Comparison of ENCODE assay signal across 11 mouse cellular contexts in the genomic region with DNA sequence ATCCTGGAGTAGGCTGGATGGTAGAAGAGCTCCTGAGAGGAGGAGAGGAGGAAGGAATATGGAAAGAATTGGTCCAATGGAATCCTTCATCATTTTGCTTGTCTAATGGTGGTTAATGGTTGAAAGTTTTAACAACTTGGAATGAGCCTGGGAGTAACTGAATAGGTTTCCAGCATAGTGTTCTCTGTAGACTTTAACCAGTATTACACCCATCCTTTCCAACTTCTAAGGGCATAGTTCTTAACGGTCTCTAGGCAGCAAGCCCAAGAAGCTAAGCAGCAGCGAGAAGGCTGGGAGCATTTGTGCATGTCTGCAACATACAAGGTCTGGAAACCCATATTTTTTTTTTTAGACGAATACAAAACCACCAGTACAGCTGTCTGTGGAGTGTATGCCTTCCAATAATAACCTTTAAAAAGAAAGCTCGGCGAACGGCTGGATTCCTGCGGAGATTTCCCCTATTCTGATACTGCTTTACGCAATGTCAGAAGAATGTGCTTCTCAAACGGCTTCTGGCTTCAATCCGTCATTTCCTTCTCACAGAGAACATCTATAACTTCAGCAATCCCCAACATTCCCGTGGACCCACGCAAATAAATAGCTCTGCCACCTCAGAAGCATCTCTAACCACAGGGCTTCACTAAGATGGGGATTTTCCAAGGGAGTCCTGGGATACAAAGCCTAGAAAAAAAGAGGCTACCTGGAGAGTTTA. TPM values are rescaled to one million over a fixed set of nuclear protein-coding genes. Genes with fewer than 3 reads are reported as not detected.
DNase-seq lines count a peak whose midpoint lies in the region; ATAC-seq and TF ChIP-seq lines count a peak whose summit lies in the region.
"Had no signal": no experiment of that assay in that cellular context is flagged by ENCODE, and none has a peak within 500 bp of the region (broad histone marks: within the 10 kb centered on the region; RNA-seq: fewer than 3 reads in every experiment).

No protein-coding gene starts in this region.

- H3K36me3 ChIP-seq in forebrain, postnatal 0 days (ENCODE audit: insufficient read depth): no peaks in the 10 kb centered on the region
- no peaks in the 10 kb centered on the region for H3K36me3 ChIP-seq in forebrain, embryonic 12.5 days (replicated peaks)
- H3K36me3 ChIP-seq in lung, embryonic 14.5 days (ENCODE audit: insufficient read depth): no peaks in the 10 kb centered on the region
- H3K36me3 ChIP-seq in intestine, postnatal 0 days (ENCODE audit: control insufficient read depth, insufficient read depth): no peaks in the 10 kb centered on the region
- no peaks in the 10 kb centered on the region for H3K36me3 ChIP-seq in small intestine, adult 2 months (ENCODE audit: control insufficient read depth, insufficient read depth, low read length)
- H3K36me3 ChIP-seq in midbrain, embryonic 14.5 days (ENCODE audit: control insufficient read depth, insufficient read depth, low read length): no peaks in the 10 kb centered on the region

- no peak for ATAC-seq in forebrain, postnatal 0 days
- ATAC-seq in forebrain, embryonic 12.5 days (ENCODE audit: low FRiP score): no peak
- no peak for ATAC-seq in lung, embryonic 14.5 days (ENCODE audit: insufficient read depth)
- ATAC-seq in intestine, postnatal 0 days: no peak
- no peak for ATAC-seq in midbrain, embryonic 14.5 days (ENCODE audit: low FRiP score, low TSS enrichment)

- TF ChIP-seq CTCF in forebrain, postnatal 0 days (IDR thresholded peaks at IDR 0.05; ENCODE audit: low read depth): no peak
- no peak for TF ChIP-seq CTCF in lung, embryonic 14.5 days (IDR thresholded peaks at IDR 0.05; ENCODE audit: low read depth)
- no peak for TF ChIP-seq CTCF in intestine, postnatal 0 days (IDR thresholded peaks at IDR 0.05; ENCODE audit: low read depth)
- no peak for TF ChIP-seq CTCF in small intestine, adult 2 months (IDR thresholded peaks at IDR 0.05; ENCODE audit: extremely low read depth, insufficient read length, insufficient replicate concordance, low read depth, low read length)

- H3K9ac ChIP-seq in forebrain, postnatal 0 days: no peak overlapping the region
- no peak overlapping the region for H3K9ac ChIP-seq in forebrain, embryonic 12.5 days
- H3K9ac ChIP-seq in lung, embryonic 14.5 days: no peak overlapping the region
- no peak overlapping the region for H3K9ac ChIP-seq in intestine, postnatal 0 days (ENCODE audit: low read depth, low read length)
- H3K9ac ChIP-seq in midbrain, embryonic 14.5 days (replicated peaks; ENCODE audit: low read length): no peak overlapping the region

- peaks cover 5% of the 10 kb centered on the region; the same call in 1 of the 2 replicates for H3K4me1 ChIP-seq in forebrain, postnatal 0 days (ENCODE audit: insufficient read depth)
- H3K4me1 ChIP-seq in forebrain, embryonic 12.5 days: peaks cover 9% of the 10 kb centered on the region; the same call in 1 of the 2 replicates
- H3K4me1 ChIP-seq in lung, embryonic 14.5 days (ENCODE audit: insufficient read depth): 0 out of 2 replicates have a peak, but pooled peaks cover 7% of the 10 kb centered on the region
- H3K4me1 ChIP-seq in intestine, postnatal 0 days (replicated peaks; ENCODE audit: control insufficient read depth, insufficient read depth, low read length): 0 out of 2 replicates have a peak, but pooled peaks cover 3% of the 10 kb centered on the region
- H3K4me1 ChIP-seq in small intestine, adult 2 months (ENCODE audit: control insufficient read depth, insufficient read depth, insufficient read length, low read length): peaks cover 15% of the 10 kb centered on the region
- H3K4me1 ChIP-seq in midbrain, embryonic 14.5 days (ENCODE audit: control insufficient read depth, insufficient read depth, low read length): no peaks in the 10 kb centered on the region

- H3K4me2 ChIP-seq in forebrain, postnatal 0 days (ENCODE audit: low read depth): peak overlapping the region; percentile 84
- no peak overlapping the region for H3K4me2 ChIP-seq in forebrain, embryonic 12.5 days
- H3K4me2 ChIP-seq in lung, embryonic 14.5 days: peak overlapping the region; percentile 69
- peak overlapping the region; percentile 79 for H3K4me2 ChIP-seq in intestine, postnatal 0 days (replicated peaks; ENCODE audit: low read depth)
- no peak overlapping the region for H3K4me2 ChIP-seq in midbrain, embryonic 14.5 days (ENCODE audit: low read length)

- no peak overlapping the region for H3K27ac ChIP-seq in forebrain, postnatal 0 days (ENCODE audit: low read depth, low read length)
- H3K27ac ChIP-seq in forebrain, embryonic 12.5 days: no peak overlapping the region
- no peak overlapping the region for H3K27ac ChIP-seq in lung, embryonic 14.5 days (ENCODE audit: low read depth)
- no peak overlapping the region for H3K27ac ChIP-seq in intestine, postnatal 0 days (ENCODE audit: low read depth, low read length)
- peak overlapping the region; percentile 78 for H3K27ac ChIP-seq in small intestine, adult 2 months (ENCODE audit: insufficient read depth, low read depth, low read length)
- no peak overlapping the region for H3K27ac ChIP-seq in midbrain, embryonic 14.5 days (replicated peaks; ENCODE audit: low read depth, low read length)

- 53% methylated on average over 12 of the region's 12 CpGs for WGBS in forebrain, postnatal 0 days
- WGBS in forebrain, embryonic 12.5 days: 72% methylated on average over 12 of the region's 12 CpGs
- 59% methylated on average over 12 of the region's 12 CpGs for WGBS in lung, embryonic 14.5 days
- 36% methylated on average over 12 of the region's 12 CpGs for WGBS in intestine, postnatal 0 days
- 17% methylated on average over 12 of the region's 12 CpGs for WGBS in small intestine, adult 2 months
- 74% methylated on average over 12 of the region's 12 CpGs for WGBS in midbrain, embryonic 14.5 days

- peak overlapping the region; percentile 7 for H3K4me3 ChIP-seq in forebrain, postnatal 0 days (ENCODE audit: low read depth, low read length)
- H3K4me3 ChIP-seq in forebrain, embryonic 12.5 days (replicated peaks): no peak overlapping the region
- H3K4me3 ChIP-seq in lung, embryonic 14.5 days (ENCODE audit: low read depth, low read length): 0 out of 2 replicates have a peak overlapping the region, but pooled peaks have one; percentile 1
- peak overlapping the region; percentile 67 for H3K4me3 ChIP-seq in intestine, postnatal 0 days (ENCODE audit: low read depth, low read length)
- no peak overlapping the region; the same call in 1 of the 2 replicates for H3K4me3 ChIP-seq in small intestine, adult 2 months (ENCODE audit: low read depth, low read length)
- H3K4me3 ChIP-seq in midbrain, embryonic 14.5 days (replicated peaks; ENCODE audit: low read depth, low read length): no peak overlapping the region

- no peak for TF ChIP-seq POLR2A in small intestine, adult 2 months (IDR thresholded peaks at IDR 0.05; ENCODE audit: low read depth, low read length)

- no peaks in the 10 kb centered on the region for H3K27me3 ChIP-seq in forebrain, postnatal 0 days (ENCODE audit: insufficient read depth, low read length)
- H3K27me3 ChIP-seq in forebrain, embryonic 12.5 days: no peaks in the 10 kb centered on the region
- H3K27me3 ChIP-seq in lung, embryonic 14.5 days (ENCODE audit: insufficient read depth, low read length): no peaks in the 10 kb centered on the region
- H3K27me3 ChIP-seq in intestine, postnatal 0 days (replicated peaks; ENCODE audit: control insufficient read depth, insufficient read depth, low read length): no peaks in the 10 kb centered on the region
- no peaks in the 10 kb centered on the region for H3K27me3 ChIP-seq in small intestine, adult 2 months (ENCODE audit: control insufficient read depth, insufficient read depth, low read length)
- no peaks in the 10 kb centered on the region for H3K27me3 ChIP-seq in midbrain, embryonic 14.5 days (ENCODE audit: control insufficient read depth, insufficient read depth, low read length)

- H3K9me3 ChIP-seq in forebrain, postnatal 0 days (ENCODE audit: low read length): no peaks in the 10 kb centered on the region
- no peaks in the 10 kb centered on the region for H3K9me3 ChIP-seq in forebrain, embryonic 12.5 days
- no peaks in the 10 kb centered on the region for H3K9me3 ChIP-seq in lung, embryonic 14.5 days (ENCODE audit: low read depth, low read length)
- no peaks in the 10 kb centered on the region for H3K9me3 ChIP-seq in intestine, postnatal 0 days (ENCODE audit: control insufficient read depth)
- H3K9me3 ChIP-seq in midbrain, embryonic 14.5 days (ENCODE audit: control insufficient read depth, low read length): no peaks in the 10 kb centered on the region

- no peak for DNase-seq in forebrain, postnatal 0 days
- DNase-seq in lung, embryonic 14.5 days: peak; percentile 23
- no peak for DNase-seq in lung, postnatal 36 days
- DNase-seq in midbrain, embryonic 14.5 days: no peak
- no peak for DNase-seq in cerebellum, adult 11-12 months
- DNase-seq: adrenal gland, postnatal 14 days; cerebellum, adult 9-11 months had no signal

RNA-seq across cellular contexts. Expression of gene Snx7, which starts 1.9 kb away (rescaled TPM):
- total RNA-seq in forebrain, postnatal 0 days (2014; rRNA removed): 32.3 and 49.0 TPM in 2 replicates
- 27.4 and 35.6 TPM in 2 replicates for polyA plus RNA-seq in forebrain, postnatal 0 days (2015; fragmentation: Nextera tagmentation; extraction: Ambion mirVana)
- polyA plus RNA-seq in forebrain, embryonic 12.5 days (2016; fragmentation: Nextera tagmentation; extraction: Ambion mirVana): 11.7 and 11.9 TPM in 2 replicates
- 43.1 and 48.2 TPM in 2 replicates for polyA plus RNA-seq in lung, embryonic 14.5 days (2014; fragmentation: Nextera tagmentation; extraction: Ambion mirVana)
- polyA plus RNA-seq in intestine, postnatal 0 days (2015; fragmentation: Nextera tagmentation; extraction: Ambion mirVana): 90.1 and 96.5 TPM in 2 replicates
- 13.5 and 50.6 TPM in 2 replicates for polyA plus RNA-seq in small intestine, adult 2 months (2012; rRNA removed)
- 4.1 and 9.0 TPM in 2 replicates for polyA plus RNA-seq in midbrain, embryonic 14.5 days (2014; fragmentation: Nextera tagmentation; extraction: Ambion mirVana)
- total RNA-seq: MEL had no signal

Comparison
In these comparisons a context has a peak if more than half of its experiments do, and no peak if none do; other contexts are left out.
1. H3K4me2 ChIP-seq: peak in forebrain, postnatal 0 days (single experiment), lung, embryonic 14.5 days (single experiment) and intestine, postnatal 0 days (single experiment); none in forebrain, embryonic 12.5 days (single experiment) and midbrain, embryonic 14.5 days (single experiment).
2. H3K4me3 ChIP-seq: peak in forebrain, postnatal 0 days (single experiment), lung, embryonic 14.5 days (single experiment) and intestine, postnatal 0 days (single experiment); none in forebrain, embryonic 12.5 days (single experiment), small intestine, adult 2 months (single experiment) and midbrain, embryonic 14.5 days (single experiment).